Mouse (Mus musculus) layer of hippocampus, adult 8-10 months (tissue): Measurements from ENCODE around the gene Dtd1. TPM values are rescaled to one million over a fixed set of nuclear protein-coding genes. Genes with fewer than 3 reads are reported as not detected.

ENCODE experiments used
- DNase-seq, 2 experiments: peaks; one replicate each; pipeline ENCODE4 v3.0.0; 2022; ENCODE audit warnings: low spot score in 2 of 2
- total RNA-seq, 4 experiments: library from RNA; stranded (reverse); gene quantifications; 2 replicates each; pipeline ENCODE4 v1.2.4; 2022

Gene Dtd1
- total RNA-seq, 4 experiments from 2014 or later, result 59.2 to 73.7 (median 68.7) TPM

- no peak for DNase-seq
Measured at GRCm38 (mm10) chr2:144764116-144764788, 164.6 kb downstream of the Dtd1 start.

- DNase-seq, result no peak
Measured at GRCm38 (mm10) chr2:144765219-144765618, 165.5 kb downstream of the Dtd1 start.

GRCm38 (mm10) chr2:144768375-144769117 lies 168.8 kb downstream of the Dtd1 start:
- no peak for DNase-seq

- no peak for DNase-seq
Measured at GRCm38 (mm10) chr2:144769118-144769496, 169.4 kb downstream of the Dtd1 start.

GRCm38 (mm10) chr2:144769556-144769955 lies 169.9 kb downstream of the Dtd1 start:
- DNase-seq, result no peak

- no peak for DNase-seq
Measured at GRCm38 (mm10) chr2:144770452-144770941, 170.8 kb downstream of the Dtd1 start.

- DNase-seq, result no peak
Measured at GRCm38 (mm10) chr2:144771841-144772240, 172.1 kb downstream of the Dtd1 start.

GRCm38 (mm10) chr2:144774636-144775160 lies 175.0 kb downstream of the Dtd1 start:
- DNase-seq, result no peak

GRCm38 (mm10) chr2:144775626-144776025 lies 175.9 kb downstream of the Dtd1 start:
- DNase-seq, result no peak

GRCm38 (mm10) chr2:144779263-144779662 lies 179.6 kb downstream of the Dtd1 start:
- DNase-seq, result no peak

- no peak for DNase-seq
Measured at GRCm38 (mm10) chr2:144780731-144781130, 181.0 kb downstream of the Dtd1 start.

GRCm38 (mm10) chr2:144781871-144782270 lies 182.2 kb downstream of the Dtd1 start:
- no peak for DNase-seq

- DNase-seq, result no peak
Measured at GRCm38 (mm10) chr2:144782481-144782880, 182.8 kb downstream of the Dtd1 start.

- DNase-seq, result no peak
Measured at GRCm38 (mm10) chr2:144783190-144783589, 183.5 kb downstream of the Dtd1 start.

- DNase-seq, result no peak
Measured at GRCm38 (mm10) chr2:144783831-144784230, 184.1 kb downstream of the Dtd1 start.

- peak; percentile 63 to 71 for DNase-seq
Measured at GRCm38 (mm10) chr2:144791671-144792294, 192.1 kb downstream of the Dtd1 start.

- DNase-seq, result no peak
Measured at GRCm38 (mm10) chr2:144797515-144797914, 197.8 kb downstream of the Dtd1 start.

- no peak for DNase-seq
Measured at GRCm38 (mm10) chr2:144807766-144808754, 208.4 kb downstream of the Dtd1 start.
